Mouse (Mus musculus) ES-E14 (cell line): ENCODE data around the gene Cdkl4. TPM values are rescaled to one million over a fixed set of nuclear protein-coding genes. Genes with fewer than 3 reads are reported as not detected.

ENCODE experiments used
- DNase-seq: peaks from one replicate; pipeline ENCODE4 v3.0.0-alpha.2; 2013; ENCODE audit warnings: low read depth, low spot score
- H3K27ac ChIP-seq: 2 replicates; pipeline ENCODE4 v1.5.1; 2012; ENCODE audit warnings: low read depth, mild to moderate bottlenecking, low read length, moderate library complexity, mixed read lengths; ENCODE audit not compliant: poor library complexity, insufficient read depth, severe bottlenecking
- H3K36me3 ChIP-seq: 2 replicates; pipeline ENCODE4 v1.6.1; 2012; ENCODE audit warnings: mild to moderate bottlenecking, low read length, moderate library complexity, mixed read lengths; ENCODE audit not compliant: control insufficient read depth, poor library complexity, insufficient read depth, severe bottlenecking
- H3K4me1 ChIP-seq, 2 experiments: fragments of 150-350 bp in 1 of 2; sonication (generic) in 1 of 2; 2 replicates each; pipeline ENCODE4 v1.6.1; 2012; ENCODE audit warnings: low read length in 2 of 2, mild to moderate bottlenecking in 1 of 2, mixed read lengths in 1 of 2; ENCODE audit not compliant: control insufficient read depth in 2 of 2, insufficient read depth in 2 of 2, poor library complexity in 1 of 2
- H3K4me3 ChIP-seq, 2 experiments: fragments of 150-350 bp in 1 of 2; sonication (generic) in 1 of 2; 2 replicates each; pipeline ENCODE4 v1.5.1; 2012; ENCODE audit warnings: low read length in 2 of 2, low read depth in 1 of 2, mild to moderate bottlenecking in 1 of 2, mixed read lengths in 1 of 2; ENCODE audit not compliant: insufficient read depth in 1 of 2, poor library complexity in 1 of 2, severe bottlenecking in 1 of 2
- H3K9ac ChIP-seq: 2 replicates; pipeline ENCODE4 v1.6.1; 2012; ENCODE audit warnings: low read depth, mild to moderate bottlenecking, low read length, mixed read lengths; ENCODE audit not compliant: poor library complexity, insufficient read depth, severe bottlenecking
- H3K9me3 ChIP-seq: fragments of 150-350 bp; sonication (generic); 2 replicates; pipeline ENCODE4 v1.6.1; 2012; ENCODE audit warnings: low read depth, mild to moderate bottlenecking, low read length; ENCODE audit not compliant: control insufficient read depth, insufficient read depth
- CHD2 ChIP-seq: IDR thresholded peaks from 2 replicates; pipeline ENCODE4 v1.6.1; 2014; ENCODE audit warnings: mild to moderate bottlenecking, low read depth, low read length, inconsistent platforms
- HCFC1 ChIP-seq: IDR thresholded peaks from 2 replicates; pipeline ENCODE4 v1.6.1; 2012; ENCODE audit warnings: low read length, inconsistent platforms, borderline replicate concordance; ENCODE audit not compliant: insufficient read depth
- MAFK ChIP-seq: IDR thresholded peaks from 2 replicates; pipeline ENCODE4 v1.6.1; 2014; ENCODE audit warnings: mild to moderate bottlenecking, low read depth, low read length, inconsistent platforms; ENCODE audit not compliant: insufficient read depth
- ZC3H11A ChIP-seq: IDR thresholded peaks from 2 replicates; pipeline ENCODE4 v1.6.1; 2012; ENCODE audit warnings: low read depth, mild to moderate bottlenecking, inconsistent platforms, low read length, borderline replicate concordance
- ZNF384 ChIP-seq: IDR thresholded peaks from 2 replicates; pipeline ENCODE4 v1.6.1; 2012; ENCODE audit warnings: low read depth, low read length, inconsistent platforms
- in situ Hi-C, 2 experiments: fragments of 600-800 bp; cut with MboI; formaldehyde crosslinking; loops; one replicate each; pipeline ENCODE4 v1.15.1; 2025; ENCODE audit warnings: low sequenced_read_pairs in 2 of 2, inconsistent platforms in 1 of 2; ENCODE audit not compliant: unreplicated experiment in 2 of 2
- total RNA-seq: library from RNA; depleted of rRNA; stranded (reverse); fragments of 300-350 nt; gene quantifications from 2 replicates; pipeline ENCODE4 v1.2.3, GENCODE M21; 2012; rRNA removed

Cdkl4 gene
- total RNA-seq, 1 experiment = 0.49 TPM

DNA sequence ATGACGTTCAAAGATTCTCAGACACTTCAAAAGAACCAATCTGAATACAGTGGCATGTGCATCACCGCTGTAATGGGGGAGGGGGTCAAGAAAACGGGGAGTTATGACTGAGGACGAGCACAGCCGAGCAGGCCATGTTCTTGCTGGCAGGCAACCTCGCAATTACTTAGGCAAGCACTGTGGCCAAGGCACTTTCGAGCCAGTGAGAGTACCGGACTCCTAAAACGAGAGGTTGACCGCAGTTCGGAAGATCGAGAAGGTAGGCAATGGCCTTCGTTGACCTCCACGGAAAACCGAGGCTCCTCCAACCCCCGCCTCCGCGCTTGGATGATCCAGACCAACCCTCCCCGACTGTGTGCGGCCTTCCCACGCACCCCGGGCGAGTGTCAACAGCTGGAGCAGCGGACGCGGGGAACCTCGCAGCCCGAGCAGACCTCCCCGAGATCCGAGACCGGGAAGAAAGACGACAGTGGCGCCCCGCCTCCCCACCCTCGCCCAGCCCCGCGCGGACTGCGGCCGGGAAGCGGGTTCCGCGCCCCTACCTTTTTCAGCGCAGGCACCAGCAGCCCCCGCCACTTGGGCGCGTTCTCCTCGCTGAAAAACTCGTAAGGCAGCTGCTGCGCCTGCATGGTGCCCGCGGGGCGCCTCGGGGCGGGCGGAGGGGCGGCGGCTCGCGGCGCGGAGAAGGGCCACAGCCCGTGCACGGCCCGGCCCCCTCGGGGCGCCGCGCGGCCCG is 98.2 kb downstream of the Cdkl4 start:
- no peaks in the 10 kb centered on the region for H3K36me3 ChIP-seq
- H3K4me3 ChIP-seq = peak overlapping the region; percentile 84 to 89
- peak overlapping the region; percentile 83; the same call in 1 of the 2 replicates for H3K27ac ChIP-seq
- TF ChIP-seq CHD2 = no peak
- no peak for TF ChIP-seq ZC3H11A
- TF ChIP-seq MAFK = no peak
- TF ChIP-seq HCFC1 = no peak
- no peak for TF ChIP-seq ZNF384
- H3K9ac ChIP-seq = peak overlapping the region; percentile 96
- in situ Hi-C loops = loop anchor here in 1 of 2 experiments (5.0 kb wide), 1 partner anchor 73 kb away; no protein-coding TSS in a partner anchor
- no peak for DNase-seq
- H3K4me1 ChIP-seq = peaks cover 2 to 5% of the 10 kb centered on the region in 2 experiments; a peak in 2 of 4 replicates
- no peaks in the 10 kb centered on the region for H3K9me3 ChIP-seq

DNA sequence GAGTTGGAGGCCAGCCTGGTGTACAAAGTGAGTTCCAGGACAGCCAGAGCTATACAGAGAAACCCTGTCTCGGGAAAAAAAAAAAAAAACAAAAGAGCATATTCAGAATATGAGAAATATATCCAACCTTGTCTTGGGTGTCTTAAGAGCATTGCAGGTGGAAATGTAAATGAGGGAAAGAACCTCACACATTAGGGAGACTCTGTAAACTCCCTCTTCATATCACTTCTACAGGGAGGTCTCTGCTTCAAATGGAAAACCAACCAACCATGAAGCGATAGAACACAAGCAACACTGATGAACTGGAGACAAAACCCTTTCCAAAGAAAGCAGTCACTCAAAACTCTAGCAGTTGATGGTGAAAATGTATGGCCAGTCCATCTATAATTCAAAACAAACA is 99.9 kb downstream of the Cdkl4 start:
- Histone ChIP-seq H3K4me3 (no peak overlapping the region), H3K4me1 (peaks cover 2% of the 10 kb centered on the region in 2 experiments; a peak in 1 of 4 replicates), H3K9ac (no peak overlapping the region), H3K36me3 (no peaks in the 10 kb centered on the region; the same call in 1 of the 2 replicates), H3K27ac (no peak overlapping the region), H3K9me3 (no peaks in the 10 kb centered on the region)
- DNase-seq = no peak
- in situ Hi-C loops = no loop called here
- TF ChIP-seq CHD2 = no peak
- no peak for TF ChIP-seq HCFC1
- TF ChIP-seq ZNF384 = no peak
- TF ChIP-seq ZC3H11A = no peak
- no peak for TF ChIP-seq MAFK

DNA sequence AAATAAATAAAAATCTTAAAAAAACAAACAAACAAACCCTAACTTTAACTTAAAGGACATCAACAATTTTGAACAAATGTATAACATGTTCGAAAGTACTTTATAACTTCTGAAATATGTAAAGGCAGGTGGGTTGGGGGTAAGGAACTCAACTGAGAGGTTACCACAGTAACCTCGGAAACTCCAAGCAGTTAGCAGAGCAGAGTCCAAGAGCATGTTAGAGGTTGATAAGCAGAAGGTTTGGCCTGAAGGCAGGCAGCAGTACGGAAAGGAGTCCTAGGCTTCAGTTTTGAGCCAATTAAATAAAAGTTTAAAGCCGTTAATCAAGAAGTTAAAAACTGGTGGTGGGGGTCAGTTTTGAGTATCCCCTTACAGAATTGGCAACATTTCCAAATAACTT is 101.1 kb downstream of the Cdkl4 start:
- H3K4me1 ChIP-seq = peaks cover 0 to 5% of the 10 kb centered on the region in 2 experiments; a peak in 2 of 4 replicates
- no peak for DNase-seq
- no peak overlapping the region for H3K27ac ChIP-seq
- in situ Hi-C loops = no loop called here
- no peak overlapping the region for H3K4me3 ChIP-seq
- no peak for TF ChIP-seq MAFK
- TF ChIP-seq ZC3H11A = no peak
- no peak for TF ChIP-seq CHD2
- TF ChIP-seq ZNF384 = no peak
- TF ChIP-seq HCFC1 = no peak
- no peaks in the 10 kb centered on the region for H3K9me3 ChIP-seq
- H3K9ac ChIP-seq = no peak overlapping the region
- no peaks in the 10 kb centered on the region; the same call in 1 of the 2 replicates for H3K36me3 ChIP-seq

Other genes with a start within 250 kb of the Cdkl4 start
- not detected in 2 replicates for gene Gm10190, start 204.3 kb downstream of the Cdkl4 start, total RNA-seq
- gene Sos1, start 97.4 kb downstream of the Cdkl4 start, total RNA-seq = 9.0 and 10.9 TPM in 2 replicates
- 22.3 and 24.1 TPM in 2 replicates for gene Map4k3, start 150.7 kb upstream of the Cdkl4 start, total RNA-seq